Mouse (Mus musculus) inflammation-experienced regulatory T-cells, adult 16 weeks (primary cell): ENCODE results near the gene Yars. TPM values are rescaled to one million over a fixed set of nuclear protein-coding genes. Genes with fewer than 3 reads are reported as not detected.

Source experiments
- polyA plus RNA-seq: library from polyadenylated mRNA; unstranded; fragments of 100-300 nt; shearing (Covaris generic); gene quantifications from one replicate; pipeline ENCODE4 v1.2.1, GENCODE M21; 2017

The Yars gene
- 53.3 TPM for polyA plus RNA-seq

GRCm38 (mm10) chr4:129189542-129190519 lies at the start of gene Yars, which contains the start of gene S100pbp:
Yars (plus strand) TSS chr4:129189760.
S100pbp (minus strand) TSS chr4:129189727.

GRCm38 (mm10) chr4:129261196-129261595 lies 71.6 kb downstream of the Yars start, which contains the start of gene C77080:
C77080 (minus strand) TSS chr4:129261404.

Other genes with a start within 250 kb of the Yars start
- gene Azin2, start 227.3 kb upstream of the Yars start, polyA plus RNA-seq = 0.39 TPM
- gene Ak2, start 197.8 kb upstream of the Yars start, polyA plus RNA-seq = 166 TPM
- gene Rnf19b, start 131.5 kb upstream of the Yars start, polyA plus RNA-seq = 7.6 TPM
- gene Tmem54, start 84.2 kb upstream of the Yars start, polyA plus RNA-seq = not detected
- not detected for gene Hpca, start 67.7 kb upstream of the Yars start, polyA plus RNA-seq
- 0.13 TPM for gene Fndc5, start 52.8 kb upstream of the Yars start, polyA plus RNA-seq
- 18.4 TPM for gene S100pbp, start within 50 bp of the Yars start, polyA plus RNA-seq
- gene C77080, start 71.6 kb downstream of the Yars start, polyA plus RNA-seq = 0.35 TPM
- gene Sync, start 97.9 kb downstream of the Yars start, polyA plus RNA-seq = 0.24 TPM
- gene Rbbp4, start 145.6 kb downstream of the Yars start, polyA plus RNA-seq = 395 TPM
- gene Zbtb8os, start 145.9 kb downstream of the Yars start, polyA plus RNA-seq = 79.4 TPM
- 14.4 TPM for gene Zbtb8a, start 188.4 kb downstream of the Yars start, polyA plus RNA-seq